Mouse (Mus musculus) olfactory bulb, adult 2 months (tissue): ENCODE measurements around the gene Trim7.

ENCODE experiments used
- CTCF ChIP-seq: fragments of 200-500 bp; IDR thresholded peaks from 2 replicates; pipeline ENCODE4 v1.5.1; 2012; ENCODE audit warnings: low read depth, mild to moderate bottlenecking, low read length, moderate library complexity; ENCODE audit not compliant: insufficient read depth
- POLR2A ChIP-seq: fragments of 200-500 bp; IDR thresholded peaks from 2 replicates; pipeline ENCODE4 v1.6.1; 2012; ENCODE audit warnings: mild to moderate bottlenecking, low read depth, low read length, moderate library complexity; ENCODE audit not compliant: insufficient read depth

DNA sequence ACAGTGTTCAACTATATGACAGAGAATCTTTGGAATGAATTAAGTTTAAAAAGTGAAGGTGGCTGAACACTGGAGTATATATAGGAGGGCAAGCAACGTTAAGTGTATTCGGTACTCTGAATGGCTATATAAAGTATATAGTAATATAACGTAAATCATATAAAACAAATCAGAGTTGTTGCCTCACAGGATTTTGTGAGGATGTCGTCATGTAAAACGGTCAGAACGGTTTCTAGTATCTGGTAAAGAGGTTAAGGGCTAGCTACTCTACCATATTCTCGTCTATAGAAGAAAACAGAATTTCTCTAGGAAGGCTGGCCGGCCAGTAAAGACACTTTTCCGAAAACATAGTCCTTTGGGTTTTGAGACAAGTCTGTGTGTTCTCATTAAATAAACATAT is 8.1 kb upstream of the Trim7 start:
- no peak for TF ChIP-seq CTCF
- no peak for TF ChIP-seq POLR2A
